Mouse (Mus musculus): Measurements from ENCODE around the gene Oaz1. TPM values are rescaled to one million over a fixed set of nuclear protein-coding genes. Genes with fewer than 3 reads are reported as not detected.
A peak's percentile ranks its signal among the peaks of the same experiment; 100 is the strongest.

The Oaz1 gene
- total RNA-seq, 2 experiments from 2014 or later = 579 to 691 TPM

- peak; percentile 22 for DNase-seq
- no peak; the same call in 1 of the 2 replicates for TF ChIP-seq CTCF (IDR thresholded peaks at IDR 0.05)
- H3K27ac ChIP-seq = 0 out of 2 replicates have a peak overlapping the region, but pooled peaks have one; percentile 8
- H3K4me3 ChIP-seq = peak overlapping the region; percentile 18; the same call in 1 of the 2 replicates
- intact Hi-C loops (cut with DNase I) = loop anchor here (10.0 kb wide), 1 partner anchor 165 kb away; no protein-coding TSS in a partner anchor
Measured at GRCm38 (mm10) chr10:80829359-80830278, 3.2 kb downstream of the Oaz1 start.

GRCm38 (mm10) chr10:80831136-80831535 is 4.7 kb downstream of the Oaz1 start:
- DNase-seq = peak; percentile 68
- no peak for TF ChIP-seq CTCF (IDR thresholded peaks at IDR 0.05)
- Histone ChIP-seq H3K27ac (peak overlapping the region; percentile 46; the same call in 1 of the 2 replicates), H3K4me3 (no peak overlapping the region)
- intact Hi-C loops (cut with DNase I) = no loop called here

- no peak for DNase-seq
- TF ChIP-seq CTCF (IDR thresholded peaks at IDR 0.05) = no peak
- intact Hi-C loops (cut with DNase I) = no loop called here
Measured at GRCm38 (mm10) chr10:80832818-80833217, 6.4 kb downstream of the Oaz1 start.

GRCm38 (mm10) chr10:80835617-80836016 is 9.2 kb downstream of the Oaz1 start:
- peak; percentile 21 for DNase-seq
- intact Hi-C loops (cut with DNase I) = no loop called here
- no peak overlapping the region for H3K27ac ChIP-seq
- TF ChIP-seq CTCF (IDR thresholded peaks at IDR 0.05) = no peak
- H3K4me3 ChIP-seq = no peak overlapping the region

More at GRCm38 (mm10) chr10:80832818-80833217, 6.4 kb downstream of the Oaz1 start:
- H3K4me3 ChIP-seq = no peak overlapping the region
- no peak overlapping the region for H3K27ac ChIP-seq

- Histone ChIP-seq H3K27ac (peak overlapping the region; percentile 86), H3K4me3 (no peak overlapping the region; the same call in 1 of the 2 replicates)
- DNase-seq = peak; percentile 78
- intact Hi-C loops (cut with DNase I) = no loop called here
- TF ChIP-seq CTCF (IDR thresholded peaks at IDR 0.05) = no peak
Measured at GRCm38 (mm10) chr10:80836949-80837379, 10.5 kb downstream of the Oaz1 start.

- TF ChIP-seq CTCF (IDR thresholded peaks at IDR 0.05) = no peak
Measured at GRCm38 (mm10) chr10:80837827-80838226, 11.4 kb downstream of the Oaz1 start.

GRCm38 (mm10) chr10:80838346-80838912 is 12.0 kb downstream of the Oaz1 start:
- intact Hi-C loops (cut with DNase I) = no loop called here
- no peak for TF ChIP-seq CTCF (IDR thresholded peaks at IDR 0.05)
- peak overlapping the region; percentile 86 for H3K27ac ChIP-seq
- H3K4me3 ChIP-seq = no peak overlapping the region
- no peak for DNase-seq

More at GRCm38 (mm10) chr10:80837827-80838226, 11.4 kb downstream of the Oaz1 start:
- intact Hi-C loops (cut with DNase I) = no loop called here
- H3K27ac ChIP-seq = peak overlapping the region; percentile 86
- no peak overlapping the region for H3K4me3 ChIP-seq
- DNase-seq = peak; percentile 87

GRCm38 (mm10) chr10:80839848-80840247 is 13.4 kb downstream of the Oaz1 start:
- no peak for TF ChIP-seq CTCF (IDR thresholded peaks at IDR 0.05)
- DNase-seq = no peak
- intact Hi-C loops (cut with DNase I) = no loop called here
- H3K4me3 ChIP-seq = no peak overlapping the region
- no peak overlapping the region; the same call in 1 of the 2 replicates for H3K27ac ChIP-seq

GRCm38 (mm10) chr10:80841685-80842084 is 15.2 kb downstream of the Oaz1 start:
- intact Hi-C loops (cut with DNase I) = no loop called here
- no peak for DNase-seq
- no peak for TF ChIP-seq CTCF (IDR thresholded peaks at IDR 0.05)
- H3K27ac ChIP-seq = no peak overlapping the region
- H3K4me3 ChIP-seq = no peak overlapping the region

GRCm38 (mm10) chr10:80842334-80842733 is 15.9 kb downstream of the Oaz1 start:
- Histone ChIP-seq H3K27ac (no peak overlapping the region), H3K4me3 (no peak overlapping the region)
- TF ChIP-seq CTCF (IDR thresholded peaks at IDR 0.05) = no peak
- intact Hi-C loops (cut with DNase I) = no loop called here
- no peak for DNase-seq

GRCm38 (mm10) chr10:80843087-80843930 is 16.9 kb downstream of the Oaz1 start:
- Histone ChIP-seq H3K27ac (peak overlapping the region; percentile 79), H3K4me3 (peak overlapping the region; percentile 78)
- no peak for DNase-seq
- no peak for TF ChIP-seq CTCF (IDR thresholded peaks at IDR 0.05)
- intact Hi-C loops (cut with DNase I) = no loop called here

GRCm38 (mm10) chr10:80843931-80844547 is 17.6 kb downstream of the Oaz1 start, which contains the start of gene Lingo3:
Lingo3 (minus strand) TSS chr10:80844039.
- peak; percentile 81 for DNase-seq
- intact Hi-C loops (cut with DNase I) = no loop called here
- Histone ChIP-seq H3K27ac (peak within 1 kb of the TSS; percentile 79), H3K4me3 (peak within 1 kb of the TSS; percentile 78)
- TF ChIP-seq CTCF (IDR thresholded peaks at IDR 0.05) = no peak

Measured in gastrocnemius, adult 2 months (tissue).